Mouse (Mus musculus) midbrain, embryonic 14.5 days (tissue): ENCODE data around the gene Ifnk. TPM values are rescaled to one million over a fixed set of nuclear protein-coding genes. Genes with fewer than 3 reads are reported as not detected.

Experiments used
- ATAC-seq: fragments of 200-750 bp; cut with Nextera tagmentation; 2 replicates; pipeline ENCODE4 v1.8.0; 2017; ENCODE audit warnings: moderate number of reproducible peaks, moderate library complexity; ENCODE audit not compliant: low FRiP score, low TSS enrichment
- DNase-seq: peaks from one replicate; pipeline ENCODE4 v3.0.0-alpha.2; 2015
- H3K27ac ChIP-seq: fragments of 300-500 bp; sonication (generic); replicated peaks from 2 replicates; pipeline ENCODE4 v1.5.1; 2014; ENCODE audit warnings: mild to moderate bottlenecking, low read depth, low read length, moderate library complexity
- H3K27me3 ChIP-seq: fragments of 300-500 bp; sonication (generic); 2 replicates; pipeline ENCODE4 v1.6.1; 2014; ENCODE audit warnings: low read length, control low read depth, mixed read lengths; ENCODE audit not compliant: control insufficient read depth, insufficient read depth
- H3K36me3 ChIP-seq: fragments of 300-500 bp; sonication (generic); 2 replicates; pipeline ENCODE4 v1.6.1; 2014; ENCODE audit warnings: low read length, control low read depth; ENCODE audit not compliant: control insufficient read depth, insufficient read depth
- H3K4me1 ChIP-seq: fragments of 300-500 bp; sonication (generic); 2 replicates; pipeline ENCODE4 v1.6.1; 2014; ENCODE audit warnings: mild to moderate bottlenecking, antibody characterized with exemption, low read length, control low read depth; ENCODE audit not compliant: control insufficient read depth, insufficient read depth
- H3K4me2 ChIP-seq: fragments of 300-500 bp; sonication (generic); 2 replicates; pipeline ENCODE4 v1.6.1; 2014; ENCODE audit warnings: mild to moderate bottlenecking, low read length, moderate library complexity
- H3K4me3 ChIP-seq: fragments of 300-500 bp; sonication (generic); replicated peaks from 2 replicates; pipeline ENCODE4 v1.5.1; 2014; ENCODE audit warnings: low read depth, low read length
- H3K9ac ChIP-seq: fragments of 300-500 bp; sonication (generic); replicated peaks from 2 replicates; pipeline ENCODE4 v1.6.1; 2014; ENCODE audit warnings: mild to moderate bottlenecking, low read length, moderate library complexity
- H3K9me3 ChIP-seq: fragments of 300-500 bp; sonication (generic); 2 replicates; pipeline ENCODE4 v1.6.1; 2016; ENCODE audit warnings: low read length, control low read depth, mixed read lengths; ENCODE audit not compliant: control insufficient read depth
- WGBS: fragments of 180-500 bp; shearing (Covaris S2); extraction: QIAGEN DNeasy Blood & Tissue Kit; methylation state at CpG from one replicate; pipeline ENCODE4 v1.1.7; 2014; 5-methylcytosine and 5-hydroxymethylcytosine counted together
- polyA plus RNA-seq: library from polyadenylated mRNA; unstranded; fragments of >200 nt; fragmentation: Nextera tagmentation; extraction: Ambion mirVana; gene quantifications from 2 replicates; pipeline ENCODE4 v1.2.1, GENCODE M21; 2014

Ifnk gene
- polyA plus RNA-seq, 1 experiment from 2014 or later = not detected

GRCm38 (mm10) chr4:35131592-35131991 is 20.3 kb upstream of the Ifnk start:
- ATAC-seq (no peak), DNase-seq (no peak)
- Histone ChIP-seq H3K27me3 (no peaks in the 10 kb centered on the region), H3K36me3 (no peaks in the 10 kb centered on the region), H3K4me1 (peaks cover 4% of the 10 kb centered on the region; the same call in 1 of the 2 replicates), H3K9me3 (no peaks in the 10 kb centered on the region), H3K4me3 (no peak overlapping the region), H3K4me2 (no peak overlapping the region), H3K9ac (no peak overlapping the region), H3K27ac (no peak overlapping the region)
- 74% methylated on average over 4 of the region's 4 CpGs for WGBS

- no peak overlapping the region for H3K27ac ChIP-seq
- DNase-seq (no peak), ATAC-seq (no peak)
- no peak overlapping the region for H3K4me2 ChIP-seq
- H3K4me3 ChIP-seq = no peak overlapping the region
- no peaks in the 10 kb centered on the region for H3K4me1 ChIP-seq
- no peaks in the 10 kb centered on the region for H3K9me3 ChIP-seq
- H3K27me3 ChIP-seq = no peaks in the 10 kb centered on the region
- no peak overlapping the region for H3K9ac ChIP-seq
- H3K36me3 ChIP-seq = no peaks in the 10 kb centered on the region
- WGBS = 98% methylated on average over 4 of the region's 4 CpGs
These were observed 18.4 kb upstream of the Ifnk start for GRCm38 (mm10) chr4:35133411-35133810.

GRCm38 (mm10) chr4:35134846-35135611 is 16.8 kb upstream of the Ifnk start:
- no peak for ATAC-seq
- WGBS = 93% methylated on average over 15 of the region's 15 CpGs

GRCm38 (mm10) chr4:35135806-35136205 is 16.1 kb upstream of the Ifnk start:
- H3K27me3 ChIP-seq = no peaks in the 10 kb centered on the region
- no peaks in the 10 kb centered on the region for H3K9me3 ChIP-seq
- no peak overlapping the region for H3K4me2 ChIP-seq
- DNase-seq = no peak
- WGBS = 79% methylated on average over 4 of the region's 4 CpGs
- no peaks in the 10 kb centered on the region for H3K4me1 ChIP-seq
- H3K4me3 ChIP-seq = no peak overlapping the region
- H3K9ac ChIP-seq = no peak overlapping the region
- no peak for ATAC-seq
- H3K36me3 ChIP-seq = no peaks in the 10 kb centered on the region
- H3K27ac ChIP-seq = no peak overlapping the region

More at GRCm38 (mm10) chr4:35134846-35135611, 16.8 kb upstream of the Ifnk start:
- Histone ChIP-seq H3K36me3 (no peaks in the 10 kb centered on the region), H3K4me3 (no peak overlapping the region), H3K4me1 (no peaks in the 10 kb centered on the region), H3K4me2 (no peak overlapping the region), H3K9ac (no peak overlapping the region), H3K27ac (no peak overlapping the region), H3K9me3 (no peaks in the 10 kb centered on the region), H3K27me3 (no peaks in the 10 kb centered on the region)
- DNase-seq = no peak

GRCm38 (mm10) chr4:35136996-35137395 is 14.9 kb upstream of the Ifnk start:
- Histone ChIP-seq H3K27me3 (no peaks in the 10 kb centered on the region), H3K36me3 (no peaks in the 10 kb centered on the region), H3K27ac (no peak overlapping the region), H3K4me1 (no peaks in the 10 kb centered on the region), H3K9me3 (no peaks in the 10 kb centered on the region), H3K4me3 (no peak overlapping the region), H3K9ac (no peak overlapping the region), H3K4me2 (no peak overlapping the region)
- DNase-seq (no peak), ATAC-seq (no peak)
- WGBS = 90% methylated on average over 8 of the region's 8 CpGs

GRCm38 (mm10) chr4:35138077-35138476 is 13.8 kb upstream of the Ifnk start:
- no peak for ATAC-seq

GRCm38 (mm10) chr4:35140317-35140716 is 11.5 kb upstream of the Ifnk start:
- Histone ChIP-seq H3K9ac (no peak overlapping the region), H3K4me1 (no peaks in the 10 kb centered on the region), H3K27ac (no peak overlapping the region), H3K27me3 (no peaks in the 10 kb centered on the region), H3K9me3 (no peaks in the 10 kb centered on the region), H3K4me3 (no peak overlapping the region), H3K4me2 (no peak overlapping the region), H3K36me3 (no peaks in the 10 kb centered on the region)
- DNase-seq (no peak), ATAC-seq (no peak)
- WGBS = 89% methylated on average over 6 of the region's 6 CpGs

More at GRCm38 (mm10) chr4:35138077-35138476, 13.8 kb upstream of the Ifnk start:
- Histone ChIP-seq H3K27ac (no peak overlapping the region), H3K4me1 (no peaks in the 10 kb centered on the region), H3K27me3 (no peaks in the 10 kb centered on the region), H3K36me3 (no peaks in the 10 kb centered on the region), H3K9ac (no peak overlapping the region), H3K4me3 (no peak overlapping the region), H3K4me2 (no peak overlapping the region), H3K9me3 (no peaks in the 10 kb centered on the region)
- DNase-seq = no peak
- 59% methylated on average over 6 of the region's 6 CpGs for WGBS

GRCm38 (mm10) chr4:35143472-35144102 is 8.3 kb upstream of the Ifnk start:
- no peak for ATAC-seq
- no peak overlapping the region for H3K9ac ChIP-seq
- no peaks in the 10 kb centered on the region for H3K36me3 ChIP-seq
- H3K4me3 ChIP-seq = no peak overlapping the region
- H3K4me2 ChIP-seq = no peak overlapping the region
- no peak for DNase-seq
- H3K9me3 ChIP-seq = no peaks in the 10 kb centered on the region
- no peaks in the 10 kb centered on the region for H3K27me3 ChIP-seq
- no peaks in the 10 kb centered on the region for H3K4me1 ChIP-seq
- 91% methylated on average over 12 of the region's 12 CpGs for WGBS
- H3K27ac ChIP-seq = no peak overlapping the region

DNA sequence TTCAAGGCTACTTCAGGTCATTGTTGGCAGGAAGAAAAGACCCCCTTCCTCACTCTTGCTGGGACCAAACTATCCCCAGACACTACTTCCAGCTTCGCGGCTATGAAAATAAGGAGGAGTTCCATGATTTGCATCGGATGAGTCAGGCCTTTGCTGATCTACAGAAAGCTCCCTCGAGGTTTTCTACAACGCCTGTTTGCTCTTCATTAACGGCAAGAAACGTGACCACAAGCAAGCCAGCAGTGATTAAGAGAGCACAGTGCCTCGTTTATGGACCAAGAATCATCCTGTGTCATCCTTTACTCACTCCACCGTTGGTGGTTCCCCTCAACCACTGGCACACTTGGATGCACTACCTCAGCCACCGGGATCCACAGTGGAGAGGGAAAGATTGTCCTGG is 6.1 kb upstream of the Ifnk start:
- H3K36me3 ChIP-seq = no peaks in the 10 kb centered on the region
- no peaks in the 10 kb centered on the region for H3K4me1 ChIP-seq
- DNase-seq (no peak), ATAC-seq (no peak)
- H3K27ac ChIP-seq = no peak overlapping the region
- no peaks in the 10 kb centered on the region for H3K9me3 ChIP-seq
- H3K4me2 ChIP-seq = no peak overlapping the region
- no peaks in the 10 kb centered on the region for H3K27me3 ChIP-seq
- 84% methylated on average over 10 of the region's 10 CpGs for whole genome bisulfite sequencing
- no peak overlapping the region for H3K4me3 ChIP-seq
- no peak overlapping the region for H3K9ac ChIP-seq
